Mouse (Mus musculus): ENCODE measurements around the gene Nutf2. TPM values are rescaled to one million over a fixed set of nuclear protein-coding genes. Genes with fewer than 3 reads are reported as not detected.
A peak's percentile ranks its signal among the peaks of the same experiment; 100 is the strongest.

Nutf2 gene
- polyA plus RNA-seq, 1 experiment from 2014 or later: 314 TPM

- H3K27ac ChIP-seq: peak within 1 kb of the TSS; percentile 97
- DNase-seq (ENCODE audit: low spot score): peak; percentile 97
- peaks cover 12% of the 10 kb centered on the region for H3K4me1 ChIP-seq
- no peaks in the 10 kb centered on the region for H3K9me3 ChIP-seq
- H3K27me3 ChIP-seq (ENCODE audit: insufficient read depth, poor library complexity, severe bottlenecking): no peaks in the 10 kb centered on the region
- peak within 1 kb of the TSS; percentile 91 for H3K4me3 ChIP-seq
- under 1% methylated on average over 68 of the region's 68 CpGs for WGBS
- no peaks in the 10 kb centered on the region for H3K36me3 ChIP-seq
Measured at GRCm38 (mm10) chr8:105900180-105900940, 40.0 kb downstream of the Nutf2 start, which contains the start of gene Pskh1. Pskh1 (plus strand) TSS chr8:105900441.

DNA sequence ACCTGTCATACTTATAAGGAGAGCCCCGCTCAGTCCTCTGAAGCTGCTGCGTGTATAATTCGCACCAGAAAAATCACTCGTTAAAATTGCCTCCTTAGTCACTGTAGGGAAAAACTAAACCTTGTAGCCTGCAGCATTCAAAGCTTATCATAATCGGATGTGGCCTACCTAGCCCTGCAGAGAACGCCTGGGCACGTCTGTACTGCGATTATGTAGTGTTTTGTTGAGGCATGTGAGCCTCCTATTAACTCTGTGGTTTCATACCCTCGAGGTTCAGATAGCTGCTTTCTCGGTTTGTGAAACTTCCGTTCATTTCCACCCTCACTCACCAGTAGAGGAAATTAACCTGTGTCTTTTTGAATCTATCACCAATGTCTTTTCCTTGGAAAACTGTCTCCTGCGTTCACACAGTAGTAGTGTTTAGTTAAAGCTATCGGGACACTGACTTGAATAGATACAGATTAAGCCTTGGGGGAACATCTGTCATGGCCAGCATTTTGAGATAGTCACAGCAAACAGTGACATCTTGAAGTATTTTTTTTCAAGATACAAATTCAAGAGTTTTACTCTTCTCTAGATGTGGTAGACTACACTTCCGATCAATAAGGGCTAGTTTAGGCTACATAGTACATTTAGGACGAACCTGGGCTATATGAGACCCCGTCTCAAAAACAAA, 40.7 kb downstream of the Nutf2 start:
- Histone ChIP-seq H3K4me3 (peak overlapping the region; percentile 91), H3K27ac (peak overlapping the region; percentile 97), H3K9me3 (no peaks in the 10 kb centered on the region), H3K4me1 (peaks cover 12% of the 10 kb centered on the region), H3K27me3 (ENCODE audit: insufficient read depth, poor library complexity, severe bottlenecking) (no peaks in the 10 kb centered on the region), H3K36me3 (no peaks in the 10 kb centered on the region)
- DNase-seq (ENCODE audit: low spot score): no peak
- 30% methylated on average over 16 of the region's 16 CpGs for WGBS

GRCm38 (mm10) chr8:105919390-105919789, 59.0 kb downstream of the Nutf2 start:
- peaks cover 26% of the 10 kb centered on the region for H3K36me3 ChIP-seq
- no peaks in the 10 kb centered on the region for H3K27me3 ChIP-seq (ENCODE audit: insufficient read depth, poor library complexity, severe bottlenecking)
- no peaks in the 10 kb centered on the region for H3K9me3 ChIP-seq
- DNase-seq (ENCODE audit: low spot score): no peak
- no peak overlapping the region for H3K4me3 ChIP-seq
- 68% methylated on average over 3 of the region's 3 CpGs for whole genome bisulfite sequencing
- peaks cover 9% of the 10 kb centered on the region; the same call in 1 of the 2 replicates for H3K4me1 ChIP-seq
- no peak overlapping the region for H3K27ac ChIP-seq

DNA sequence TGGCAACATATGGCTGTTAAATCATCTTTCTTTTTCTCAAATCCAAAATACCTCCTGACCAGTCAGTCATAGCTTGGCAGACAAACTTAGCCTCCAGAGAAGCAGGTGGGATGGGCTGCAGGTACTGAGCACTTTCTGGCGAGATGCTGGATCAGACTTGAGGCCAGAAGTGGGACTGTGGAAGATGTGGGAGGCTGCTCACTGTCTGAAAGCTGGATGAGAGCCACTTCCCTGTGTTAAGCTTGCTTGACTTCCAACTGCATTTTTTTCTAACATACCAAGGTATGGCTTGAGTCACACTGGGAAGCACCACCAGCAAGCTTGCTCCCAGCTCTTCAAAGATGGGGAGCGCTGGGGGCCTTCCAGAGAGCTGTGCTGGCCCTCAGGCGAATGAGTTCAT, 64.7 kb downstream of the Nutf2 start:
- Histone ChIP-seq H3K27ac (no peak overlapping the region), H3K27me3 (ENCODE audit: insufficient read depth, poor library complexity, severe bottlenecking) (no peaks in the 10 kb centered on the region), H3K4me3 (no peak overlapping the region), H3K36me3 (peaks cover 16% of the 10 kb centered on the region), H3K4me1 (peaks cover 8% of the 10 kb centered on the region), H3K9me3 (no peaks in the 10 kb centered on the region)
- 60% methylated on average over 3 of the region's 3 CpGs for WGBS
- DNase-seq (ENCODE audit: low spot score): no peak

Other genes starting within 250 kb of the Nutf2 start
- gene Ctcf, start 224.0 kb upstream of the Nutf2 start, polyA plus RNA-seq (2016; fragmentation: Nextera tagmentation; extraction: Ambion mirVana): 70.3 and 103 TPM in 2 replicates
- gene Agrp, start 223.2 kb upstream of the Nutf2 start, polyA plus RNA-seq (2016; fragmentation: Nextera tagmentation; extraction: Ambion mirVana): 0.31 and 0.35 TPM in 2 replicates
- 0.31 and 0.63 TPM in 2 replicates for gene Carmil2, start 174.3 kb upstream of the Nutf2 start, polyA plus RNA-seq (2016; fragmentation: Nextera tagmentation; extraction: Ambion mirVana)
- 46.6 and 52.9 TPM in 2 replicates for gene Acd, start 159.5 kb upstream of the Nutf2 start, polyA plus RNA-seq (2016; fragmentation: Nextera tagmentation; extraction: Ambion mirVana)
- gene Pard6a, start 159.4 kb upstream of the Nutf2 start, polyA plus RNA-seq (2016; fragmentation: Nextera tagmentation; extraction: Ambion mirVana): 12.8 and 14.1 TPM in 2 replicates
- not detected in 2 replicates for gene 4933405L10Rik, start 152.9 kb upstream of the Nutf2 start, polyA plus RNA-seq (2016; fragmentation: Nextera tagmentation; extraction: Ambion mirVana)
- 18.7 and 28.8 TPM in 2 replicates for gene Enkd1, start 152.4 kb upstream of the Nutf2 start, polyA plus RNA-seq (2016; fragmentation: Nextera tagmentation; extraction: Ambion mirVana)
- 13.1 and 18.2 TPM in 2 replicates for gene Gfod2, start 101.9 kb upstream of the Nutf2 start, polyA plus RNA-seq (2016; fragmentation: Nextera tagmentation; extraction: Ambion mirVana)
- gene Ranbp10, start 33.2 kb upstream of the Nutf2 start, polyA plus RNA-seq (2016; fragmentation: Nextera tagmentation; extraction: Ambion mirVana): 8.6 and 10.4 TPM in 2 replicates
- 0.06 TPM in 2 replicates for gene Tsnaxip1, start 32.8 kb upstream of the Nutf2 start, polyA plus RNA-seq (2016; fragmentation: Nextera tagmentation; extraction: Ambion mirVana)
- gene Cenpt, start 7.3 kb upstream of the Nutf2 start, polyA plus RNA-seq (2016; fragmentation: Nextera tagmentation; extraction: Ambion mirVana): 46.5 and 55.2 TPM in 2 replicates
- gene Thap11, start 5.4 kb upstream of the Nutf2 start, polyA plus RNA-seq (2016; fragmentation: Nextera tagmentation; extraction: Ambion mirVana): 61.6 and 74.0 TPM in 2 replicates
- gene Edc4, start 20.3 kb downstream of the Nutf2 start, polyA plus RNA-seq (2016; fragmentation: Nextera tagmentation; extraction: Ambion mirVana): 50.2 and 52.6 TPM in 2 replicates
- gene Nrn1l, start 33.0 kb downstream of the Nutf2 start, polyA plus RNA-seq (2016; fragmentation: Nextera tagmentation; extraction: Ambion mirVana): 0.43 and 0.46 TPM in 2 replicates
- 30.3 and 30.4 TPM in 2 replicates for gene Pskh1, start 39.9 kb downstream of the Nutf2 start, polyA plus RNA-seq (2016; fragmentation: Nextera tagmentation; extraction: Ambion mirVana)
- gene Ctrl, start 73.3 kb downstream of the Nutf2 start, polyA plus RNA-seq (2016; fragmentation: Nextera tagmentation; extraction: Ambion mirVana): 1.9 and 2.6 TPM in 2 replicates
- 70.7 and 75.4 TPM in 2 replicates for gene Psmb10, start 77.9 kb downstream of the Nutf2 start, polyA plus RNA-seq (2016; fragmentation: Nextera tagmentation; extraction: Ambion mirVana)
- gene Lcat, start 82.8 kb downstream of the Nutf2 start, polyA plus RNA-seq (2016; fragmentation: Nextera tagmentation; extraction: Ambion mirVana): 1.7 and 7.9 TPM in 2 replicates
- 45.1 and 56.1 TPM in 2 replicates for gene Slc12a4, start 105.5 kb downstream of the Nutf2 start, polyA plus RNA-seq (2016; fragmentation: Nextera tagmentation; extraction: Ambion mirVana)
- gene Dpep3, start 118.8 kb downstream of the Nutf2 start, polyA plus RNA-seq (2016; fragmentation: Nextera tagmentation; extraction: Ambion mirVana): not detected in 2 replicates
- gene Dus2, start 130.8 kb downstream of the Nutf2 start, polyA plus RNA-seq (2016; fragmentation: Nextera tagmentation; extraction: Ambion mirVana): 19.7 and 19.8 TPM in 2 replicates
- 0.31 TPM in 1 of 2 replicates, not detected in the other for gene Dpep2nb, start 145.4 kb downstream of the Nutf2 start, polyA plus RNA-seq (2016; fragmentation: Nextera tagmentation; extraction: Ambion mirVana)
- 16.1 and 18.7 TPM in 2 replicates for gene Ddx28, start 151.3 kb downstream of the Nutf2 start, polyA plus RNA-seq (2016; fragmentation: Nextera tagmentation; extraction: Ambion mirVana)
- 4.9 and 6.5 TPM in 2 replicates for gene Nfatc3, start 198.3 kb downstream of the Nutf2 start, polyA plus RNA-seq (2016; fragmentation: Nextera tagmentation; extraction: Ambion mirVana)